Mouse (Mus musculus) midbrain, embryonic 16.5 days (tissue): Measurements from ENCODE around the gene Soat1. TPM values are rescaled to one million over a fixed set of nuclear protein-coding genes. Genes with fewer than 3 reads are reported as not detected.

Experiments used
- ATAC-seq: fragments of 200-750 bp; cut with Nextera tagmentation; 2 replicates; pipeline ENCODE4 v1.8.0; 2017; ENCODE audit warnings: moderate TSS enrichment
- H3K27ac ChIP-seq: fragments of 300-500 bp; sonication (generic); 2 replicates; pipeline ENCODE4 v1.5.1; 2014; ENCODE audit warnings: mild to moderate bottlenecking, low read length, mixed read lengths
- H3K27me3 ChIP-seq: fragments of 300-500 bp; sonication (generic); 2 replicates; pipeline ENCODE4 v1.6.1; 2014; ENCODE audit warnings: low read depth, low read length, mixed read lengths; ENCODE audit not compliant: control insufficient read depth, insufficient read depth
- H3K36me3 ChIP-seq: fragments of 300-500 bp; sonication (generic); 2 replicates; pipeline ENCODE4 v1.6.1; 2014; ENCODE audit warnings: mild to moderate bottlenecking, low read length, moderate library complexity, mixed read lengths; ENCODE audit not compliant: control insufficient read depth, insufficient read depth
- H3K4me1 ChIP-seq: fragments of 300-500 bp; sonication (generic); 2 replicates; pipeline ENCODE4 v1.6.1; 2014; ENCODE audit warnings: mild to moderate bottlenecking, low read length, mixed read lengths; ENCODE audit not compliant: control insufficient read depth, insufficient read depth
- H3K4me2 ChIP-seq: fragments of 300-500 bp; sonication (generic); 2 replicates; pipeline ENCODE4 v1.6.1; 2014; ENCODE audit warnings: mild to moderate bottlenecking, low read length, mixed read lengths
- H3K4me3 ChIP-seq: fragments of 300-500 bp; sonication (generic); 2 replicates; pipeline ENCODE4 v1.5.1; 2014; ENCODE audit warnings: low read depth, mild to moderate bottlenecking, low read length, moderate library complexity, mixed read lengths
- H3K9ac ChIP-seq: fragments of 300-500 bp; sonication (generic); 2 replicates; pipeline ENCODE4 v1.6.1; 2014; ENCODE audit warnings: low read depth, low read length, mixed read lengths
- H3K9me3 ChIP-seq: fragments of 300-500 bp; sonication (generic); replicated peaks from 2 replicates; pipeline ENCODE4 v1.6.1; 2014; ENCODE audit warnings: mild to moderate bottlenecking, low read length, mixed read lengths; ENCODE audit not compliant: control insufficient read depth, poor library complexity, severe bottlenecking
- WGBS: fragments of 180-500 bp; shearing (Covaris S2); extraction: QIAGEN DNeasy Blood & Tissue Kit; methylation state at CpG from one replicate; pipeline ENCODE4 v1.1.7; 2014; 5-methylcytosine and 5-hydroxymethylcytosine counted together
- polyA plus RNA-seq: library from polyadenylated mRNA; unstranded; fragments of >200 nt; fragmentation: Nextera tagmentation; extraction: Ambion mirVana; gene quantifications from 2 replicates; pipeline ENCODE4 v1.2.1, GENCODE M21; 2015

Soat1 gene
- polyA plus RNA-seq, 1 experiment from 2014 or later = 9.9 TPM

- Histone ChIP-seq H3K4me3 (no peak overlapping the region), H3K27ac (no peak overlapping the region), H3K9ac (no peak overlapping the region), H3K4me2 (no peak overlapping the region), H3K9me3 (no peaks in the 10 kb centered on the region; the same call in 1 of the 2 replicates), H3K4me1 (peaks cover 9% of the 10 kb centered on the region), H3K36me3 (peaks cover 2% of the 10 kb centered on the region; the same call in 1 of the 2 replicates), H3K27me3 (no peaks in the 10 kb centered on the region)
- 92% methylated on average over 3 of the region's 3 CpGs for WGBS
- ATAC-seq = no peak
These were observed 3.1 kb downstream of the Soat1 start for GRCm38 (mm10) chr1:156471071-156471470.

- Histone ChIP-seq H3K36me3 (peaks cover 5% of the 10 kb centered on the region; the same call in 1 of the 2 replicates), H3K9ac (no peak overlapping the region), H3K4me1 (peaks cover 9% of the 10 kb centered on the region), H3K4me3 (no peak overlapping the region), H3K27me3 (no peaks in the 10 kb centered on the region), H3K4me2 (no peak overlapping the region), H3K27ac (no peak overlapping the region), H3K9me3 (no peaks in the 10 kb centered on the region; the same call in 1 of the 2 replicates)
- no peak for ATAC-seq
- WGBS = 73% methylated on average over 7 of the region's 7 CpGs
These were observed 3.6 kb downstream of the Soat1 start for GRCm38 (mm10) chr1:156470557-156470956.

- H3K9me3 ChIP-seq = no peaks in the 10 kb centered on the region; the same call in 1 of the 2 replicates
- H3K36me3 ChIP-seq = peaks cover 5% of the 10 kb centered on the region; the same call in 1 of the 2 replicates
- no peak for ATAC-seq
- no peak overlapping the region for H3K4me2 ChIP-seq
- H3K4me3 ChIP-seq = no peak overlapping the region
- H3K4me1 ChIP-seq = peaks cover 9% of the 10 kb centered on the region
- 81% methylated on average over 3 of the region's 3 CpGs for WGBS
- H3K27me3 ChIP-seq = no peaks in the 10 kb centered on the region
- H3K27ac ChIP-seq = no peak overlapping the region
- H3K9ac ChIP-seq = no peak overlapping the region
These were observed 5.6 kb downstream of the Soat1 start for GRCm38 (mm10) chr1:156468576-156468975.

- H3K36me3 ChIP-seq = peaks cover 5% of the 10 kb centered on the region; the same call in 1 of the 2 replicates
- H3K27me3 ChIP-seq = no peaks in the 10 kb centered on the region
- WGBS = 87% methylated on average over 12 of the region's 12 CpGs
These were observed 6.4 kb downstream of the Soat1 start for GRCm38 (mm10) chr1:156467655-156468255.

GRCm38 (mm10) chr1:156464963-156465362, 9.2 kb downstream of the Soat1 start:
- no peak overlapping the region for H3K27ac ChIP-seq

More at GRCm38 (mm10) chr1:156467655-156468255, 6.4 kb downstream of the Soat1 start:
- no peak for ATAC-seq
- no peak overlapping the region for H3K9ac ChIP-seq
- no peaks in the 10 kb centered on the region; the same call in 1 of the 2 replicates for H3K9me3 ChIP-seq
- H3K4me3 ChIP-seq = no peak overlapping the region
- H3K27ac ChIP-seq = no peak overlapping the region
- peaks cover 2% of the 10 kb centered on the region; the same call in 1 of the 2 replicates for H3K4me1 ChIP-seq
- H3K4me2 ChIP-seq = no peak overlapping the region

GRCm38 (mm10) chr1:156463981-156464853, 9.9 kb downstream of the Soat1 start:
- Histone ChIP-seq H3K27me3 (no peaks in the 10 kb centered on the region), H3K9ac (no peak overlapping the region), H3K36me3 (peaks cover 5% of the 10 kb centered on the region; the same call in 1 of the 2 replicates), H3K4me3 (no peak overlapping the region), H3K4me2 (no peak overlapping the region), H3K27ac (no peak overlapping the region), H3K9me3 (no peaks in the 10 kb centered on the region; the same call in 1 of the 2 replicates), H3K4me1 (no peaks in the 10 kb centered on the region)
- 88% methylated on average over 8 of the region's 8 CpGs for WGBS
- ATAC-seq = no peak

More at GRCm38 (mm10) chr1:156464963-156465362, 9.2 kb downstream of the Soat1 start:
- no peak for ATAC-seq
- H3K9ac ChIP-seq = no peak overlapping the region
- H3K4me3 ChIP-seq = no peak overlapping the region
- H3K4me2 ChIP-seq = no peak overlapping the region
- no peaks in the 10 kb centered on the region; the same call in 1 of the 2 replicates for H3K9me3 ChIP-seq
- peaks cover 5% of the 10 kb centered on the region; the same call in 1 of the 2 replicates for H3K36me3 ChIP-seq
- no peaks in the 10 kb centered on the region for H3K27me3 ChIP-seq
- no peaks in the 10 kb centered on the region for H3K4me1 ChIP-seq
- 88% methylated on average over 9 of the region's 9 CpGs for WGBS

GRCm38 (mm10) chr1:156462273-156462991, 11.7 kb downstream of the Soat1 start:
- H3K4me3 ChIP-seq = no peak overlapping the region
- no peaks in the 10 kb centered on the region for H3K9me3 ChIP-seq
- WGBS = 88% methylated on average over 12 of the region's 12 CpGs
- H3K36me3 ChIP-seq = peaks cover 5% of the 10 kb centered on the region; the same call in 1 of the 2 replicates
- no peak for ATAC-seq
- no peak overlapping the region for H3K9ac ChIP-seq
- H3K27ac ChIP-seq = no peak overlapping the region
- H3K4me2 ChIP-seq = no peak overlapping the region
- no peaks in the 10 kb centered on the region for H3K27me3 ChIP-seq
- H3K4me1 ChIP-seq = no peaks in the 10 kb centered on the region

- H3K27me3 ChIP-seq = no peaks in the 10 kb centered on the region
- H3K4me2 ChIP-seq = no peak overlapping the region
- H3K9ac ChIP-seq = no peak overlapping the region
- ATAC-seq = no peak
- peaks cover 2% of the 10 kb centered on the region; the same call in 1 of the 2 replicates for H3K36me3 ChIP-seq
- no peak overlapping the region for H3K27ac ChIP-seq
- H3K4me1 ChIP-seq = no peaks in the 10 kb centered on the region
- H3K4me3 ChIP-seq = no peak overlapping the region
- WGBS = 93% methylated on average over 6 of the region's 6 CpGs
- no peaks in the 10 kb centered on the region for H3K9me3 ChIP-seq
These were observed 13.1 kb downstream of the Soat1 start for GRCm38 (mm10) chr1:156461036-156461435.
